Mouse (Mus musculus): ENCODE measurements around the gene Scyl1. TPM values are rescaled to one million over a fixed set of nuclear protein-coding genes. Genes with fewer than 3 reads are reported as not detected.

Gene Scyl1
- total RNA-seq, 2 experiments from 2014 or later, result 71.7 to 75.6 TPM

GRCm38 (mm10) chr19:5745756-5746710, 25.2 kb downstream of the Scyl1 start:
- no peak for DNase-seq (ENCODE audit: low spot score in 2 of 2)

- DNase-seq (ENCODE audit: low spot score in 2 of 2), result no peak
Measured at GRCm38 (mm10) chr19:5743576-5743975, 27.6 kb downstream of the Scyl1 start.

DNA sequence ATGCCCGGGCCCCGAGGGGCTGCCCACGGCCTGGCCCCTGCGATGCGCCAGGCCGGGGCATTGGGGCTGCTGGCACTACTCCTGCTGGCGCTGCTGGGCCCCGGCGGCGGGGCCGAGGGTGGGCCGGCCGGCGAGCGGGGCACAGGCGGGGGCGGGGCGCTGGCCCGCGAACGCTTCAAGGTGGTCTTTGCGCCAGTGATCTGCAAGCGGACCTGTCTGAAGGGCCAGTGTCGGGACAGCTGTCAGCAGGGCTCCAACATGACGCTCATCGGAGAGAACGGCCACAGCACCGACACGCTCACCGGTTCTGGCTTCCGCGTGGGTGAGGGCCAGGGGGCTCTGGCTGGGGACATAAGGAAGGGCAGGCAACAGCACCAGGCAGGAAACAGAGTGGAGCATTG, 29.0 kb downstream of the Scyl1 start:
- no peak for DNase-seq (ENCODE audit: low spot score in 2 of 2)

DNA sequence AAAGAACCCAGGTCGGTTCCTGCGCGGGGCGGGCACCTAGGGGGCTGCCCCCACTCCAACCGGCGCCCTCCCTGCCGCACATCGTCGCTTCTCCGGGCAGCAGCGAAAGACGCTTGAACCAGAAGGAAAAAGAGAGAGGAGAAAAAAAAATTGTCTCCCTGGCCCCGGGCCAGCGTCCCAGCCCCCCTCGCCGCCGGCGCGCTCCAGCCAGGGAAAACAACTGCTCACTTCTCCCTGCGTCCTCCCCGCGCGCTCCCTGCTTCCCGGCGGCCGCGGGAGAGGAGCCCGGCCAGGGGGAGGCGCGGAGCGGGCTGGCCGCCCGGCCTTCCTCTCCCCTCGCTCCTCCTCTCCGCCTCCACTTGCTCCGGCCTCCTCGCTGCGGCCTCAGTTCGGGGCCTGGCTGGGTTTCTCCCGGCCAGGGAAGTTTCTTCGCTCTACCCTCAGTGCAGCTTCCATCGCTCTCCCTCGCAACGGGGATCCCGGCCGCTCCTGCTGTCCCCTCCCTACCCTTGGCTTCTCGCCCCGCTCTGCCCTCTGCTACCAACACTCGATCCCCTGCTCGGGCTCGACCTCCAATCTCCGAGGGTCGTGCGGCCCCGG, 29.5 kb downstream of the Scyl1 start:
- peak; percentile 88 to 89 for DNase-seq (ENCODE audit: low spot score in 2 of 2)

DNA sequence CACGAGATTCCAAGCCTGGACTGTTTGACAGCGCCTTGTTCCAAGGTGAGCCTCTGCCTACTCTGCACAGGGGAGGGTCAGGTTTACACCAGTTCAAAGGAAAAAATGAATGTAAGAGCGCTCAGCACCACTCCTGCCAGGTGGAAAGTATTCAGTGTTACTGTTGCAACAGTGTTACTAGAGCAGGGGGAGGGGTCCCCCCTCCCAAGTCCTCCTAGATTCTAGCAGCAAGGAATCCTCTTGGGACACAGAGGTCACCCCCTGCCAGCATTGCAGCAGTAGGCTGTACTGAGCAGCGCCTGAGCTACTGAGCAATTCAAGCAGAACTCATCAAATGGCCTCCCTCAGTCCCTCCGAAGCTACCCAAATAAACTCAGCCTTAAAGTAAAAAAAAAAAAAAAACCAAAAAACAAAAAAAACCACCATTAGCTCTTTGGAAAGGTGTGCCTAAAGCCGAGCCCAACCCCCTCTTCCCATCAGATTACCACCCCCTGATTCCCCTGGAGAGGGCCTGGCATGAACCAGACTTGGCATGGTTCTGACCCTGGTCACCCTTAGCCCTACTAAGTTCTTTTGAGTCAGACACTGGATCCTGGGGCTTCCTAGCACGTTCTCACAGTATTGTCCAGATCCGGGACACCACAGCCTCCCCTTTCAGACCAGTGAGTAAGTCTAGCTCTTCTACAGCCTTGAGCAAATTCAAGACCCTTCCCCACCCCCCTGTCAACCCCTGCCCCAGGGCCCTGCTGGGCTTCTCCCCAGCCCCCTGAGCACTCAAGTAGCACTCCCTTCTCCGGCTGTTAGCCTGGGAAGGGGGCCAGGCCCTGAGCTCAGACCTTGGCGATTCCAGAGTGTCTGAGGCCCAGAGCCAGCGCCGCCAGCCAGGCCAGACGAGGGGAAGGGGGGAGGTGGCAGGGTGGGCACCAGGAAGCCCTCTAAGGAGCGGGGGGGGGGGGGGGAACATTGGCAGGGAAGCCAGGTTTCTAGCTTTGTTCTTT, 30.6 kb downstream of the Scyl1 start, which contains the start of gene Ltbp3:
Gene Ltbp3 (plus strand): TSS at position 585 of the 998 bp plus-strand sequence.
- peak; percentile 86 to 91 for DNase-seq (ENCODE audit: low spot score in 2 of 2)

GRCm38 (mm10) chr19:5739446-5739845, 31.8 kb downstream of the Scyl1 start:
- no peak for DNase-seq (ENCODE audit: low spot score in 2 of 2)

DNA sequence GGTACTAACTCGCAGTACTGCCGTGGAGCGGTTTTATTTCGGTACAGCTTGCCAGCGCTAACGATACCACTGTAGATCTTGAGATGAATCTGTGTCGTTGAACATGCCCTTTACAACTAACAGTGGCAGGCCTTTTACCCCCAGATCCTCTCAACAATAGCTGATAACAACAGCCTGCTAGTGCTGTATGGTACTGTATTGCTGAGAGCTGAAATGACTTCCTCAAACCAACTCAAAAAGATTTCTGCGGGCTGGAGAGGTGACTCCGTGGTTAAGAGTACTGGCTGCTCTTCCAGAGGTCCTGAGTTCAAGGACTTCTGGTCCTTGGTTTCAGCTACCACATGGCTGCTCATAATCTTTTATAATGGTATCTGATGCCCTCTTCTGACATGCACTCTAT, 36.9 kb downstream of the Scyl1 start:
- no peak for DNase-seq (ENCODE audit: low spot score in 2 of 2)

- peak; percentile 78 to 92 for DNase-seq (ENCODE audit: low spot score in 2 of 2)
Measured at GRCm38 (mm10) chr19:5731264-5731978, 39.8 kb downstream of the Scyl1 start.

DNA sequence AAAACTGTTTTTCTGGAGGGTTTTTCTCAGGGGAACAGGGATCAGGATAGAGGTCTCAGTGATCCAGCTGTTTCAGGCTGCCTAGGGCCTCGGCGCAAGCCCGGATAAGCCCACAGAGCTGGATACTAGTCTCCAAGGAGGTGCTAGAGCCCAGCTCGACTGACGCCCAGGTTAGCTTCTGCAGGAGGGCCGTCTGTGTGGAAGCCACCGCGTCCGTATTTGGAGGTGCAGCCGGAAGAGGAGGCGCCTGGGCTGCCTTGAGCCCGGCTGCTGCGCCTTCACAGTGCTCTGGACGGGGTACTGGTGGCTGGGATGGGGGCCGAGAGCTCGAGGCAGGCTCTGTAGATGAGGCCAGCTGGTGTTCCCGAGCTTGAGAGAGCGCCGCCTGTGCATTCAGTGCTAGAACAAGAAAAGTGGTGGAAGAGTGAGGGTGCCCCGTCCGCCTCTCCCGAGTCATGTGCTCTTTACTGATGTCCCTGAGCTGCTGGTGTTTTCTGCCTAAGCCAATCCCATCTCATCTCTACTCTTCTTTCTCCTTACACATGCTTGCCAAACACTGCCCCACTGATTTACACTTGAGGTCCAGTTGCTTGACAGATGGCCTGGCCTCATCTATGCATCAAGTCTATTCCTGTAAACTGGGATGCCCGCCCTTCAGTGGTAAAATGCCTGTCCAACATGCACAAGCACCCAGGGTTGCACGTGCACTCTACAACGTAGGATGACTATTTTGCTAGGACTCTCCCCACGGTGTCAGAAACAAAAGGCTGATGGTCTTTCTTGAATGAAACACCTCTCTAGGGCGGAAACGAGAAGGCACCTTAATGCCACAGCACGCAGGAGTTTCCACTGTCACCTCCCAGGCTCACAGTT, 40.7 kb downstream of the Scyl1 start:
- DNase-seq (ENCODE audit: low spot score in 2 of 2), result no peak

GRCm38 (mm10) chr19:5729444-5729815, 41.8 kb downstream of the Scyl1 start, which contains the start of gene Fam89b:
Fam89b (minus strand) TSS chr19:5729653.
- DNase-seq (ENCODE audit: low spot score in 2 of 2), result peak; percentile 89 to 93

- DNase-seq (ENCODE audit: low spot score in 2 of 2), result peak; percentile 69 to 85
Measured at GRCm38 (mm10) chr19:5728631-5729443, 42.4 kb downstream of the Scyl1 start.

DNA sequence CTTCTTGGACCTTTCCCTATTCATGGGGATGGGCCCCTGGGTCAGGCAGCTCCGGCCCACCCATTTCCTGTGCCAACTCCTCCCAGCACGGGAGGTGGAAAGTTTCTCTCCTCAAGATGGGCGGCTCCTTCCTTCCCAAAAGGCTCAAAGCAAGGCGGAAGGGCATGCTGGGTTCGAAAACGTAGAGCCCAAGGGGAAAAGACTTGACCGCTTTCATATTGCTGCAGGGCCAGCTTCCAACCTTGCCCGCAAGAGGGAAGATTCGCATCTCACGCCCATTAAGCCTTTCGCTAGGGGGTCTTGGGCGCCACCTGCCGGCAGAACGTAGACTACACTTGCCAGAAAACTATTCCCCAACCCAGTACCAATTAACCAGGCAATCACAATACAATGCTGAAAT, 43.5 kb downstream of the Scyl1 start:
- peak; percentile 88 to 91 for DNase-seq (ENCODE audit: low spot score in 2 of 2)

- DNase-seq (ENCODE audit: low spot score in 2 of 2), result no peak
Measured at GRCm38 (mm10) chr19:5726961-5727578, 44.1 kb downstream of the Scyl1 start.

DNA sequence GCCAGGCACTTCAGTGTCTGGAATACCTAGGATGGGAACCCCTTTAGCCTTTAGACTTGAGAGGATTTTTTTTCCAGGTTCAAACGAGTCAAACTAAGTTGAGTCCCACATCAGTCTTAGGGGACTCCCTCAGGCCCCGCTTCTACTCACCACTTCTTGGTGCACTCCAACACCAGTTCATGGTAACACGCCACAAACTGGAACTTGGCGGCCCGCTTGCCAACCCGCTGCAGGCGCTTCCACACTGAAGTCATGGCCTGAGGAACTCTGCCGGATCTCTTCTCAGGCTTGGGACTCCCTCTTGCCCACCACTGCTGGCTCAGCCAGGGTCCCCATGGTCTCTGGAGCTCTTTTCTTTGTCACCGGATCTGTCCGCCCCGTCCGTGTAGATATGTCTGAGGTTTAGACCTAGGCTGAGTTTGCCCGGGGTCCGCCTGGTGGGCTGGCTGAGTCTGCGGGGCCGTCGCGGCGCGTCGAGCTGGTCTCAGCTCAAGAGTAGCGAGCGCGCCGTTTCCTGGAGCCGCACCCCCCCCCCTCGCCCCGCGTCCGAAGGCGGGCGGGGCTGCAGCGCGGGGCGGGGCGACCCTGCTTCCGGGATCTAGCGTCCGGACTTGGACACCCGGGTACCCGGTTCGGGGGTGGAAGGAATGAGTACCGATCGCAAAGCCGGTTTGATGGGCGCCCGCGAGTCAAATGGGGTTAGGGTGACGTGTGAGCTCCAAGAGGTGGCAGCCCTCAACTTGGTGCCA, 45.3 kb downstream of the Scyl1 start, which contains the start of gene Ehbp1l1:
Gene Ehbp1l1 (minus strand): TSS at position 551 of the 749 bp plus-strand sequence.
- peak; percentile 73 to 88 for DNase-seq (ENCODE audit: low spot score in 2 of 2)

DNA sequence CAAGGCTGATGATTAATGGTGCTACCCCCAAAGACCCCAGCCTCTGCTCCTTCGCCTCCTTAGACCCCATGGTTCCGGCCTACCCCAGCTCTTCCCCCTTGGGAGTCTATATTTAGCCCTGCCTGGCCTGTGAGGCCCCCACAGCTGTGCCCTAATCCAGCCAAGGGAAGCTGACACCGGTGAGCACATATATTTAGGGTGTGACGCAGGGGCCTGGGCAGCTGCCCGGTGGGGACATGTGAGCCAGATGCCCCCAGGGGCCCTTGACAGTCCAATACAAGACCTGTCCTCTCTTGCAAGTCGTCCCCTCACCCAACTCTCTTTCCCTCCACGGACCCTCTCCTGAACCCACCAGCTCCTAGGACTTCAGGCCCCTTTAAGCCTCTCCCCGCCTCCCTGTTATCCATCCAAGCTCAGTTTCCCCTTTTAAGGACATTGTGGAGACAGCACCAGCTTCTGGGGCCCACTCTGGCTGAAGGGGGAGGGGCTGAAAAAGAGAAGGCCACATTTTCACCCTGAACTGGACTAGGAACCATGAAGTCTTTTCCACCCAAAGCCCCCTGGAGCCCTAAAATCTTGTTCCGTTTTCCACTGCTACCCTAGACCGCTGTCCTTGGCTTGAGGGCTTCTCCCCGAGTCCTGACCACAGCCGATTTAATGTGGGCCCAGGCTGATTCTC, 46.1 kb downstream of the Scyl1 start:
- DNase-seq (ENCODE audit: low spot score in 2 of 2), result peak in 1 of 2 experiments; percentile 78

DNA sequence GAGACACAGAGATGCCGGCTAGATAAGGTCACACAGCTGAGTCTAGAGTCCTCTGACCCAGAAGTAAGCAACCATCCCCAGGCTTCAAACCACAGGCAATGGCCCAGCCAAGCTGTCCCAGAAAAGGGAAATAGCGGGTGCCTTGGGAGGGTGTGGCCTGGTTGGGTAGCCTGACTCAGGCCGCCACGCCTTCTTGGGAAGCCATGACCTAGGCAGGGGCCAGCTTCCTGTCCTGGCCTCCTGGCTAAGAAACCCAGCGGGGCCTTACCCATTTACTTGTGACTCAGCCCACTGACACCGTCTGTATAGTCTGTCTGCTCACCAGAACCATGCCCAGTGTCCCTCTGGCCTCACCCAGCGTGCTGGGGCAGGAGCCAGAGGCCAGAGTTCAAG, 46.7 kb downstream of the Scyl1 start:
- DNase-seq (ENCODE audit: low spot score in 2 of 2), result peak in 1 of 2 experiments; percentile 72
